Mouse (Mus musculus): ENCODE data around the gene 2900092C05Rik.

- TF ChIP-seq CTCF (IDR thresholded peaks at IDR 0.05; ENCODE audit: extremely low read depth, insufficient read depth, low read length) (no peak), POLR2A (IDR thresholded peaks at IDR 0.05; ENCODE audit: extremely low read depth, insufficient read depth, low read length) (no peak)
Observed at GRCm38 (mm10) chr7:12512217-12512616, at the start of gene 2900092C05Rik.

All from cortical plate, adult 2 months (tissue).